Mouse (Mus musculus): ENCODE measurements around the gene Col9a3.

The Col9a3 gene

GRCm38 (mm10) chr2:180641576-180642554, 44.3 kb downstream of the Col9a3 start:
- DNase-seq (ENCODE audit: low spot score in 2 of 2) = no peak

GRCm38 (mm10) chr2:180642555-180643260, 45.1 kb downstream of the Col9a3 start, which contains the start of gene Tcfl5:
Tcfl5 (minus strand) TSS chr2:180642708.
- no peak for DNase-seq (ENCODE audit: low spot score in 2 of 2)

- no peak for DNase-seq (ENCODE audit: low spot score in 2 of 2)
Measured at GRCm38 (mm10) chr2:180643626-180644025, 46.0 kb downstream of the Col9a3 start.

- no peak for DNase-seq (ENCODE audit: low spot score in 2 of 2)
Measured at GRCm38 (mm10) chr2:180646841-180647240, 49.3 kb downstream of the Col9a3 start.

GRCm38 (mm10) chr2:180654666-180655065, 57.1 kb downstream of the Col9a3 start:
- no peak for DNase-seq (ENCODE audit: low spot score in 2 of 2)

GRCm38 (mm10) chr2:180655150-180655549, 57.6 kb downstream of the Col9a3 start:
- DNase-seq (ENCODE audit: low spot score in 2 of 2) = no peak

- peak; percentile 39 to 56 for DNase-seq (ENCODE audit: low spot score in 2 of 2)
Measured at GRCm38 (mm10) chr2:180657394-180658013, 59.9 kb downstream of the Col9a3 start.

GRCm38 (mm10) chr2:180658381-180658780, 60.8 kb downstream of the Col9a3 start:
- DNase-seq (ENCODE audit: low spot score in 2 of 2) = no peak

GRCm38 (mm10) chr2:180659353-180660150, 62.0 kb downstream of the Col9a3 start:
- no peak for DNase-seq (ENCODE audit: low spot score in 2 of 2)

- DNase-seq (ENCODE audit: low spot score in 2 of 2) = no peak
Measured at GRCm38 (mm10) chr2:180660521-180660920, 62.9 kb downstream of the Col9a3 start.

GRCm38 (mm10) chr2:180662008-180662407, 64.4 kb downstream of the Col9a3 start:
- DNase-seq (ENCODE audit: low spot score in 2 of 2) = no peak

Measured in spleen, postnatal 14 days (tissue).